Mouse (Mus musculus): ENCODE data around the gene Nasp.
"Not testable (repeated sequence)": the region's sequence is repeated elsewhere in the genome, so short reads cannot be mapped to it uniquely, and the experiment has no call there.

The Nasp gene

DNA sequence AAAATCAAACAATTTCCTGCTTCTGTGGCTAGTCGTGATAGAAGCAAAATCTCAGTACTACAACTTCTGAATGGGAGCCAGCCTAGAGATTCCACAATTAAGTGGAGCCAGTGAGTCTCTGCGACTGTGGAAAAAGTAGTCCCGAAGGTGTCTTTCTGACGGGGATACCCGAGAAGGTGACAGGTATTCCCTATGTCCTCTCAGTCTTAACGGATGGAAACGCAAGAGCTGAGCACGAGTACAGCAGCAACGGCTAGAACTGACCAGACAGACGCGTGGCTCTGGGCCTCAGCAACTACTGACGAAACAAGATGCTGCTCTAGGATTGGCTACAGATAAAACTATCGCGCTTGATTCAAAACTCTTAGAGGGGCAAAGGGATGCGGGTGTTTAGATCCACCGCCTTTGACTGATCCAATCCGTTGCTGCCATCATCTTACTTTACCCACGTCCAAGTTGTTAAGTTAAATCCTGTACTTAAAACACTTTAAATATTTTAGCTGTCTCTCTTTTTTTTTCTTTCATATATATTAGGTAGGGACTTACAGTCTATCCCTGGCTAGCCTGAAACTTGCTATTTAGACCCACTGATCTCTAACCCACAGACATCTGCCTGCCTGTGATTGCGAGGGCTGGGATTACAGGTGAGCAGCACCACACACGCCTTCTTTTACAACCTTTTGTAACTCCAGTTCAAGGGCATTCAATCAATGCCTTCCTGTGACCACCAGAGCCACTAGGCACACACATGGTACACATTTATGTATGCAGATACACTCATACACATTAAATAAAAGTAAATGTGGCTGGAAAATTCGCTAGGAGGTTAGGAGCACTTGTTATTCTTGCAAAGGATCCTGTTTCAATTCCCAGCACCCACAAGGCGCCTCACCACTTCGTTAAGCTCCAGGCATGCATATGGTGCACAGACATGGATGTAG lies at the start of gene Nasp:
Gene Nasp (minus strand): TSS at position 220 of the 941 bp plus-strand sequence.
- peak; percentile 58 for DNase-seq (ENCODE audit: extremely low read depth, insufficient read length, low spot score)

DNA sequence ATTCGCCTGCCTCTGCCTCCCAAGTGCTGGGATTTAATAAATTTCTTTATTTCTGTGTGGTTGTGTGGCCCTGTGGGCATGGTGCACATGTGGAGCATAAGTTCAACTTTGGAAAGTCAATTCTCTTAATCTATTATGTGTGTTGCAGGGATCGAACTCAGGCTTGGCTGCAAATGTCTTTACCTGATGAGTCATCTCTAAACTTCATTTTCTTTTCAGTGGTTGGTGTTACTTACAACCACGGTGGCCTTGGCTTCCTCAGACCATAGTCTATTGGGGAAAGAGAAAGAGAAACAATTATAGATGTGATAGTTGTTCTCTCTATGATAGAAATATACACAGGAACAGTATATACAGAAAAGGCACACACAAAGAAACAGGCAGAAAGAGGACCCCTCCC lies 48.3 kb upstream of the Nasp start:
- DNase-seq (ENCODE audit: extremely low read depth, insufficient read length, low spot score) = no peak

DNA sequence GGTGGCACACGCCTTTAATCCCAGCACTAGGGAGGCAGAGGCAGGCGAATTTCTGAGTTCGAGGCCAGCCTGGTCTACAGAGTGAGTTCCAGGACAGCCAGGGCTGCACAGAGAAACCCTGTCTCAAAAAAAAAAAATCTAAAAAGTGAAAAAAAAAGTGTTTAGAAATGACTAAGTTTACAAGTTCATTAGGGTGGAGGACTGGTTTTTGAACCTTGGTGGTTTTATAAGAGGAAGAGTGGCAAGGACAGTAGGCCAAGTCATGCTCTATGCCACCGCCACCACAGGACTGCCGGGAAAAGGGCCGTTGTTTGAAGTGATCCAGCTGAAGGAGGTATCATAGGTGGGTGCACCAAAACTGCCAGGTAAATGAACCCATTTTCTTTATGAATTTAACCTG lies 47.0 kb upstream of the Nasp start:
- not testable (repeated sequence) for DNase-seq (ENCODE audit: extremely low read depth, insufficient read length, low spot score)

DNA sequence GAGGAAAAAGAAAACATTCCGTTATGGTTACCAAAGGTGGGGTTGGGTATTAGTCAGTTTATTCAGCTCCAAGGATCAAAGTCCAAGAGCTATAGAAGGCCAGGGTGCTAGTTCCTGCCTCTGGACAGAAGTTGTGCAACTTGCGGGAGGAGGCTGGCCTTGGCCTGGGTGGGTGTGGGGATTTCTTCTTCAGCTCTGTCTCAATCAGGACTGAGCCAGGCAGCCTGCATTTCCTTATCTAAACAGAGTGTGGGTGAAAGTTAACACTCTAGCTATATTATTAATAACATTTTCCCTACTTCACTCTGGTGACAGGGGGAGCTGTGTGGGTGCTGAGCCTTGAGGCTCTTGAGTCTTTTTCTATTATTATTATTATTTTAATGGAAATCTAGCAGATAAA lies 45.0 kb upstream of the Nasp start:
- DNase-seq (ENCODE audit: extremely low read depth, insufficient read length, low spot score) = peak; percentile 42

DNA sequence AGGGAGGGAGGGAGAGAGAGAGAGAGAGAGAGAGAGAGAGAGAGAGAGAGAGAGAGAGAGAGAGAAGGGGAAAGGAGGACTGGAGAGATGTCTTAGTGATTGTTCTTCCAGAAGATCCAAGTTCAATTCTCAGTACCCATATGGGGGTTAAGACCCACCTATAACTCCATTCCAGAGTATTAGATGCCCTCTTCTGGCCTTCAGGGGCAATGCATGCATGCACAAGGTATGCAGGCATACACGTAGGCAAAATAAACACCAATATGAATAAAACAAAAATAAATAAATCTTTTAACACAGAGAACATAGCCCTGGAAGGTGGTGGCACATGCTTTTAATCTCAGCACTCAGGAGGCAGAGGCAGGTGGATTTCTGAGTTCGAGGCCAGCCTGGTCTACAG lies 41.5 kb upstream of the Nasp start:
- no peak for DNase-seq (ENCODE audit: extremely low read depth, insufficient read length, low spot score)

DNA sequence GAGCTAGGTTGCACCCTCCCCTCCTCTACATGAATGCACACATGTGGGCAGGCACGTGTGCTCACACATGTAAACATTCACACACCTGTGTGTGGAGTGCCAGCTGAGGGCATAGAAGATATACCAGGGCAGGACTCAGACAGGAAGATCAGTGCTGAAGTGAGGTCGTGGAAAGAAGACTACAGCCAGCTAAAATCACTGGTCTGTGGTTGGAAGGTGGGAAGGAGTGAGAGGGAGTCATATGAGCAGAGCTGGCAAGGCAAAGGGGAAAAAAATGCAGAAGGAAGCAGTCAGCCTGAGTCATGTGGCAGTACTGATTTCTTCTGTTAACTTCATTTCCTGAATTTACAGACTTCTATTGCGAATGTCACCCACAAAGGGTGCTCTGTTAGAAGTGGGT lies 40.4 kb upstream of the Nasp start:
- peak; percentile 68 for DNase-seq (ENCODE audit: extremely low read depth, insufficient read length, low spot score)

DNA sequence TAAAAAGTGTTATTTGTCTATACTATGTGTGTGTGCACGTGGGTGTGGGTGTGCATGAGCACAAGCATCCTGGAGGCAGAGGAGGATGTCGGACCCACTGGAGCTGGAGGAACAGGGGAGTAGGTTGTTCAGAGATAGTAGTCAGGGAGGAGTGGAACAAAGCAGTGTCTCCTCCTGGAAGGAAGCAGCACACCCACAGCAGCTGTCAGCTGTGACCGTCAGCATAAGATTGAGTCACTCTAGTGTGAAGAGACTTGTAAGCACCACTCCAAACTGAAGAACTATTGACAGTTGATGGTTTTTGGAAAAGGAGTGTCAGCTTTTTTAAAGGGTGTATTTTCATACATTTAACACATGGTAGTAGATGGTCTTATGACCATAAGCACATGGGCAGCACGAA lies 38.9 kb upstream of the Nasp start:
- DNase-seq (ENCODE audit: extremely low read depth, insufficient read length, low spot score) = peak; percentile 20

DNA sequence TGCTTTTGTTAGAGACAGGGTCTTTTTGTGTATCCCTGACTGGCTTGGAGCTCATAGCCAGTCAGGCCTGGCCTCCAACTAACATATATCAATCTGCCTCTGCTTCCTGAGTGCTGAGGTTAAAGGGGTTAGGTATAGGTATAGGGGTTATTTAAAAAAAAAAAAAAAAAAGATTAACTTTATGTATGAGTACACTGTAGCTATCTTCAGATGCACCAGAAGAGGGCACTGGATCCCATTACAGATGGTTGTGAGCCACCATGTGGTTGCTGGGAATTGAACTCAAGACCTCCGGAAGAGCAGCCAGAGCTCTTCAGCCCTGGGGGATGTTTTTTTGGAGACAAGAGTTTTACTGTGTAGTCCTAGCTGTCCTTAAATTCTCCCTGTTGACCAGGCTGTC lies 34.3 kb upstream of the Nasp start:
- DNase-seq (ENCODE audit: extremely low read depth, insufficient read length, low spot score) = no peak

DNA sequence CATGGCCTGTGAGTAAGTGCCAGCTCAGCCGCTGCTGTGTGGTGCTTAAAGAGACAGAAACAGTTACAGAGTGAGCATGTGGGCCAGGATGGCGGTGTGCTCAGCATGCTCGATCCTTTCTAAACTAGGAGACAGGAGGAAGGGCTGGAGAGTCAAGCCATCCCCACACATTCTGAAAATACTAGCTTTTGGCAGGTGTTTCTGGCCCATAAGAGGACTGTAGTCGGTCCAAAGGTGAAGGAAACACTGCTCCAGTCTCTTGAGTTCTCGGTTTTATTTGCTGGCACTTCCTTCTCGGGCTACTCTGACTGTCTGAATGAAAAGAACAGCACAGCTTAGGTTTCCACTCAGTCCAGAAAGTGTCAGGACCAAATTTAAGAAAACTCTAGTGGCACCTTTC lies 33.1 kb upstream of the Nasp start:
- no peak for DNase-seq (ENCODE audit: extremely low read depth, insufficient read length, low spot score)

DNA sequence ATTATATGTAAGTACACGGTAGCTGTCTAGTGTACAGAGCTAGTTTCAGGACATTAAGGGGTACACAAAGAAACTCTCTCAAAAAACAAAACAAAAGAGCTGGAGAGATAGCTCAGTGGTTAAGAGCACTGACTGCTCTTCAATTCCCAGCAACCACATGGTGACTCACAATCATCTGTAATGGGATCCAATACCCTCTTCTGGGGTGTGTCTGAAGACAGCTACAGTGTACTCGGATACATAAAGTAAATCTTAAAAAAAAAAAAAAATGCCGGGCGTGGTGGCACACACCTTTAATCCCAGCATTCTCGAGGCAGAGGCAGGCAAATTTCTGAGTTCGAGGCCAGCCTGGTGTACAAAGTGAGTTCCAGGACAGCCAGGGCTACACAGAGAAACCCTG lies 32.2 kb upstream of the Nasp start:
- peak; percentile 54 for DNase-seq (ENCODE audit: extremely low read depth, insufficient read length, low spot score)

DNA sequence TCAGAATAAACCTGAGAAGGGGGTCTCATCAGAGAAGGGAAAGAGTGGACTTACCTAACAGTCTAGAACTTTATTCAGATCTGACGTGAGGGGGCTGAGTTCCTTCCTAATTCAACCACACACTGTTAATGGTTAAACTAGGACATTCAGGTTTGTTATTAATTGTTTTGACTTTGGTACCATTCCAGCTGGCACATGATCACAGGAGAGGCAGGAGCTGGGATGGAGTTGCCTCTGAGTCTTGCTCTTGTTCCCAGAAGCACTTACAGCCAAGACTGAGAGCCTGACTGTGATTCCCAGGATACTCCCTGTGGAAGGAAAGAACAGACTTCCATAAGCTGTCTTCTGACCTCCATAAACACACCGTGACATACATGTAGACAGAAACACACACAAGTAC lies 31.7 kb upstream of the Nasp start:
- DNase-seq (ENCODE audit: extremely low read depth, insufficient read length, low spot score) = no peak

DNA sequence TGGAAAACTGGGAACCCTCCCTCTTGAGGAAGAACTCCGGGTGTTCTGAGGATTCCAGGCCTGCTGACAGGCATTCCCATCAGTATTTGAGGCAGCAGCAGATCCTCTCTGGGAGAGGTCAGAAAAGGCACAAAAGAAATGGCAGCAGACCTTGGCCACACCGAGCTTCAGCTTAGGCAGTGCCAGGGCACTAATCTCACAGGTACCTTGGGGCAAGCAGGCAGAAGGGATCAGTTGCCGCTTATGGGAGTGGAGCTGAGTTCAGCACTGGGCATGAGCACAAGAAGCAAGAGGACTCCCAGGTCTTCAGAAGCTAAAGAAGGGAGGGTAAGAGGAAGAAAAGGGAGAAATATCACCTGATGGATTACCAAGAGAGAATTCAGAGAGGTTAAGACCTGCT lies 30.2 kb upstream of the Nasp start:
- DNase-seq (ENCODE audit: extremely low read depth, insufficient read length, low spot score) = no peak

DNA sequence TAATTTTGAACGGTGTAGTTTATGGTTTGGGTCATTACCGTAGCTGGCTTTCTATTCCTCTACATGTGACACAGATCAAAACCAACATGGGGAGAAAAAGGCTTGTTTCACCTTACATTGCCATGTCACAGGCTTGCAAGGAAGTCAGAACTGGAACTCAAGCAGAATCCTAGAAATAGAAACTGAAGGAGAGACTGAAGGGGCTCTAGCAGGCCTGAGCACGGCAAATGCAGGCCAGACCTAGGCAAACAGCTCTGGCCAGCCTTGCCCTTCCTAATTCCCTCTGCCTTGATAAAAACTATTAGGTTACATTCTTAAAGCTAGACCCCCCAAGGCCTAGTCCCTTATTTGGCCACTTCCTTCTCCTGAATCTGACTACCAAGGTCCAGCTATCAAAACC lies 27.9 kb upstream of the Nasp start:
- no peak for DNase-seq (ENCODE audit: extremely low read depth, insufficient read length, low spot score)

DNA sequence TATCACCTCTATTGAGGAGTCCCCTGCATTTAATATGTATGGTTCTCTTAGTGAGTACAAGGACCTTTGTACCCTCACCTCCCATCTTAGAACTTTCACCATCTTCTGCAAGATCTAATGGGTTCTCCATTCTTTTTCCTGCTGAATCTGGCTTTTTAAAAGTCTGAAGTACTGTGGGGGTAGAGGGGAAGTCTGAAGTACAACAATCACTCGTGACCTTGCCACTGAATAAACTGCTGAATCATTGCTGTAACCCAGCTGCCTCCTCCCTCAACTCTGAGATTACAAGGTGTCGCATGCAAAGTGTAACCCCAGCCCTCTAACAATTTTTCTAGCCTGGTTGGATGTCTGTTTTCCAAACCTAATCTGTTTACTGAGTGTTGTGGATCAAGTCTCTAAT lies 27.4 kb upstream of the Nasp start:
- DNase-seq (ENCODE audit: extremely low read depth, insufficient read length, low spot score) = no peak

DNA sequence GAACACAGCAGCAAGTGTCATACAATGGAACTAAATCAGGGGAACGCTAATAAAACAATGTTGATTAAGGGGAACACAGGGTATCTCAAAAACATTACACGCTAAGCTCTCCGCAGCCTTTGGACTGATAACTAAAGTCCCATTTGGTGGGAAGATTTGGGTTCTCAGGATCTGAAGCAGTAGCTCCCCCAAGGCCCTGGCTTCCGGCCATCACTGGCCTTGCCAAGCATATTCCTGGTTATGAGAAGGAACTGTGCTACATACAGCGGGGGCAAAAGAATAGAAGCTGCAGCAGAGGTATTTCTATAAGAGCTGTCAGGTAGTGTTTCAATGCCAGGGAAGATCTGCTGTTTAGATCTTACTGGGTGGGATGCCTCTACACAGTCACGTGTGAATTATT lies 25.5 kb upstream of the Nasp start:
- DNase-seq (ENCODE audit: extremely low read depth, insufficient read length, low spot score) = no peak

DNA sequence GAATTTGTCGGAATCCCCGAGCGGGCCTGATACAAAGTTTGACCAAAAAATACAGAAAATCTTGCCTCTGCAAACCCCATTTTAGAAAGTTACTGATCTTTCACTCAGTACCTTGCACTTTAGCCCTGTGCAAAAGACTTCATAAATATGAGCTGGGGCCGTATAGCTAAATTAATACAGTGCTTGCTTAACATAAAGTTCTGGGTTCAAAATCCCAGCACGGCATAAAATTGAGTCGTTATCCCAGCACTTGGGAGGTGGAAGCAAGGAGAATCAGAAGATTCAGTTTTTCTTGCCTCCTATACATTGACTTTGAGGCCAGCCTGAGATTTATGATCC lies 24.0 kb upstream of the Nasp start:
- DNase-seq (ENCODE audit: extremely low read depth, insufficient read length, low spot score) = no peak

DNA sequence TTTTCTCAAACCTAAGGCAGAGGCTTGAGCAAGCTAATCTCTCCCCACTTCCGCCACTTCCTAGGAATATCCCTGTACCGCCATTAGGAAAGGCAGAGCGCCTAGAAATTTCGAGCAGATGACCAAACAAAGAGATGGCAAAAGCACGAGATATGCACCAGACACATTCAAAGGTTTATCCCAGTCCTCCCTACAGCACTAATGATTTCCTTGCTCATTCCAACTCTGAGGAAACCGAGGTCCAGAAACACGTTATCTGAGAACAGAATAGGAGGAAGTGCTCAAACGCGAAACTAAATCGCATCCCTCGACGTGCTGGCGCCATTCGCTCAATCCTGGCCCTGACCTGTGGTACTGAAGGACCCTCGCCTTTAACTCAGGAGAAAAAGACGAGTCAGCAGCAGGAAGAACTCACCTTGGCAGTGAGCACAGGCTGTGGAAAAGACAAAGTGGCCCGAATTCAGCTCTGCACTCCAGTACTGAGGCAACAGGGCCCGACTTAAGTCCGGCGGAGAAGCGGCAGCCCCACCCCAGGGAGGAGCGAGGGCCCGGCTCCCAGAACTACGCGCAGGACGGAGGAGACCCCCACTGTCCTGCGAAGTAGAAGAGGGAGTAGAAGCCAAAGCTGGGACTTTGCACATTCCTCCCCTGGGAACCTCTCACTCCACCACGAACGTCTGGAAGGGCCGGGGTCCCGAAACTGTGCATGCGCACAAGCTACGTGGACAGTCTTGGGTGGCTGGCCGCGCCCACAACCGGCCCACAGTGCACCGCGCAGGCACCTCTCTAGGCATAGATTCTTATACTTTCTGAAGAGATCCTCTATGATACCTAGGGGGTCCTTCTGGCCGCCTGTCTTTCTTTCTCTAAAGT lies 23.4 kb upstream of the Nasp start, which contains the start of gene Akr1a1:
Gene Akr1a1 (minus strand): TSS at position 757 of the 873 bp plus-strand sequence.
- DNase-seq (ENCODE audit: extremely low read depth, insufficient read length, low spot score) = peak; percentile 95

DNA sequence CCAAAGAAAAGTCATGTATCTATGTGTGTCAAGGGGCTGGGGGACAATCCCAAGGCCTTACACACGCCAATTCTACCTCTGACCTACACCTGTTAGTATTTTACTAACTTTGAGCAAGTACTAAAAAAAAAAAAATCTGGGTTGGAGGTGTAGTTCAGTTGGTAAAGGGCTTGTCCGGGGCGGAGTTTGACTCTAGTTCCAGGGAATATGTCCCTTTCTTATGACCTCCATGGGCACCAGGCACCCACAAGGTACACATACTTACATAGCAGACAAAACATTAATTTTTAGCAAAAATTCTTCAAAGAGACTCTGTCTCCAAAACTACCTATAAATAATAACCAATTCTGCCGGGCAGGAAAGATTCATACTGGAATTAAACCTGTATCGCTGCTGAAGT lies 22.6 kb upstream of the Nasp start:
- no peak for DNase-seq (ENCODE audit: extremely low read depth, insufficient read length, low spot score)

DNA sequence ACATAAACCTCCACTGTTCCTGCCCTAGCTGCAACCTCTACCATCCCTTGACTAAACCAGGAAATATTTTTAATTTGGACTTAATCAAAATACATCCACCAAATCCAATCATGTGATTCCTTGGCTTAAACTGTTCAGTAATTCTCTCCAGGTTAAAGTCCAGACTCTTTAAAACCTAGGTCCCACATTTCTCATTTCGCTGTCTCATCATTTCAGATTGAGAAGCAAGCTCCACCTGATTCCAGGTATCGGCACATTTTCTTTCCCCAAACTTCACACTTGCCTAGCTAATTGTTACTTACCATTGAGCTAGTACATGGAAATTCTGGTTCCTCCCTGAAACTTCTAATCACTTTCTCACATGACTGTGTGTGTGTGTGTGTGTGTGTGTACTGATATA lies 21.7 kb upstream of the Nasp start:
- DNase-seq (ENCODE audit: extremely low read depth, insufficient read length, low spot score) = no peak

DNA sequence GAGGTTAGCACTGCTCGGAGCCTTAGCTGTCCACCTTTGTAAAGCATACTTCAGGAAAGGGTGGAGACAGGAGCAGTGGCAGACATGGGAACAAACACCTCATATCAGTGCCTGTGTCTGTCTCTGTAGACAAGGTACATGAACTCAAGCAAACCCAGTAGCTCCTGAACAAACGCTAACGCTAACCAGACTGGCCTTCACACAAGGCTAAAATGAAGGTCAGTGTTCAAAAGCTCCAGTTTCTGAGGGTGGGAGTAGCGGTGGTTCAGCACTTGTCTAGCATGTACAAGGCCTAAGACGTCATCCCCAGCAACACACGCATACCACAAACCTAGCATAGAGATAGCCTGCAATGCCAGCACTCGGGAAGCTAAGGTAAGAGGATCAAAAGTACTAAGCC lies 17.9 kb upstream of the Nasp start:
- DNase-seq (ENCODE audit: extremely low read depth, insufficient read length, low spot score) = no peak

DNA sequence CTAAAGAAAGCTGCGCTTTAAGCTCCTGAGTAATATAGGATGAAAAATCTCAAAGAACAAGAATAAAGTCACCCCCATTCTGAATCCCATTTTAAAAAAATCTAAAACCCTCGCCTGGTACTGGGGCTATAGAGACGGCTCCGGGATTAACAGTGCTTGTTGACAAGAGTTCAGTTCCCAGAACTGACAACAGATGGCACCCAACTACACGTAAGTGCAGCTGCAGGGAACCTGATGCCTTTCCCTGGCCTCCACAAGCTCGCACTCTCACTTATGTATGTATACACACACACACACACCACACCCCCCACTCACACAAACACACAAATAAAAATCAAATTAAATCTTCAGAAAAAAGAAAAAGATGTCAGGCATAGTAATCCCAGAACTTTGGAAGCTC lies 16.6 kb upstream of the Nasp start:
- no peak for DNase-seq (ENCODE audit: extremely low read depth, insufficient read length, low spot score)

DNA sequence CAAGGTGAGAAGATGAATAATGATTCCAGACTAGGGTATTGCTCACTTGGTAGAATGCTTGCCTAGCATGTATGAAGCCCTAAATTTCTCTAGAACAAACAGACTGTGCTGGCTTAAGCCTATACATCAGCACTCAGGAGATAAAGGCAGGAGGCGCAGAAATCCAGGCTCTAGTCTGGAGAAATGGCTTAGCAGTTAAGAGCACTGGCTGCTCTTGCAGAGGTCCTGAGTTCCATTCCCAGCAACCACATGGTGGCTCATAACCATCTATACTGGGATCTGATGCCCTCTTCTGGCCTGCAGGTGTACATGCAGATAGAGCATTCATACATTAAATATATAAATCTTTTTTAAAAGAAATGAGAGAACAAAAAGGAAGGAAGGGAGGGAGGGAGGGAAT lies 14.3 kb upstream of the Nasp start:
- DNase-seq (ENCODE audit: extremely low read depth, insufficient read length, low spot score) = no peak
